Mouse (Mus musculus) small intestine, adult 2 months (tissue): ENCODE measurements around the gene Slc35e2.

ENCODE experiments used
- CTCF ChIP-seq: fragments of 200-500 bp; IDR thresholded peaks from 2 replicates; pipeline ENCODE4 v1.5.1; 2012; ENCODE audit warnings: low read depth, mild to moderate bottlenecking, control low read depth, inconsistent platforms, low read length, moderate library complexity, mixed read lengths; ENCODE audit not compliant: insufficient replicate concordance, insufficient read length; ENCODE audit errors: extremely low read depth
- POLR2A ChIP-seq: fragments of 200-500 bp; IDR thresholded peaks from 2 replicates; pipeline ENCODE4 v1.6.1; 2012; ENCODE audit warnings: low read depth, mild to moderate bottlenecking, control low read depth, inconsistent platforms, low read length, moderate library complexity

DNA sequence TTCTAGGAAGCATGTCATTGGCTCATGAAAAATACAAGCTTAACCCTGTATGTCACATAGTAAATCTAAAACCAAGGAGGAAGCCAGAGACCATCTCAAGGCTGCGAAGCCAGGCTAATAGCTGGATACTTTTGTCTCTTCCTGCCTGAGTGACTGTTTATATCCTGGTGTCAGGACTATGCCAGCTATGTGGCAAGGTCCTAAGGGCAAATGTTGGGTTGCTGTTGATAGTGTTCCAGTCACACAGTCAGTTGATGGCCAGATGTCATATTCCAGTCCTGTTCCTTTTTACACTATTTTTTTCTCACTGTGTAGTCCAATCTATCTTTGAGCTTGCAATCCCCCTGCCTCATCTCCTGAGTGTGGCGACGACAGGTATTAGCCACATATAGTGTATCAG, 12.0 kb downstream of the Slc35e2 start:
- TF ChIP-seq POLR2A (no peak), CTCF (no peak)
